Mouse (Mus musculus) heart, adult 8-10 months (tissue): ENCODE data around the gene Pelo. TPM values are rescaled to one million over a fixed set of nuclear protein-coding genes. Genes with fewer than 3 reads are reported as not detected.

Source experiments
- total RNA-seq, 4 experiments: library from RNA; stranded (reverse); gene quantifications; 2 replicates each; pipeline ENCODE4 v1.2.4; 2022

Gene Pelo
- total RNA-seq, 4 experiments from 2014 or later, result 14.1 to 19.2 (median 17.9) TPM

Other genes starting within 250 kb of the Pelo start
- 1 to 10 TPM in 1 of 4 experiments, under 1 TPM in 3; 0.53 to 1.1 (median 0.67) TPM for gene Itga2, start 158.1 kb downstream of the Pelo start, total RNA-seq
- 10 to 100 TPM in 1 of 4 experiments, 1 to 10 TPM in 3; 7.6 to 12.9 (median 9.2) TPM for gene Gm49395, start 11.7 kb upstream of the Pelo start, total RNA-seq
- 10 to 100 TPM; 24.4 to 34.2 (median 33.7) TPM for gene Itga1, start 11.8 kb upstream of the Pelo start, total RNA-seq